Mouse (Mus musculus) midbrain, postnatal 0 days (tissue): ENCODE data around the gene Rab12. TPM values are rescaled to one million over a fixed set of nuclear protein-coding genes. Genes with fewer than 3 reads are reported as not detected.
A peak's percentile ranks its signal among the peaks of the same experiment; 100 is the strongest.

Experiments used
- ATAC-seq: fragments of 200-750 bp; cut with Nextera tagmentation; 2 replicates; pipeline ENCODE4 v1.8.0; 2017; ENCODE audit warnings: moderate number of reproducible peaks, mild to moderate bottlenecking, moderate TSS enrichment, moderate library complexity; ENCODE audit not compliant: low FRiP score
- DNase-seq: peaks from one replicate; pipeline ENCODE4 v3.0.0-alpha.2; 2015; ENCODE audit warnings: low spot score
- H3K27ac ChIP-seq: fragments of 300-500 bp; sonication (generic); 2 replicates; pipeline ENCODE4 v1.5.1; 2014; ENCODE audit warnings: low read depth, mild to moderate bottlenecking, low read length, mixed read lengths
- H3K27me3 ChIP-seq: fragments of 300-500 bp; sonication (generic); 2 replicates; pipeline ENCODE4 v1.6.1; 2014; ENCODE audit warnings: low read length, control low read depth, mixed read lengths; ENCODE audit not compliant: insufficient read depth
- H3K36me3 ChIP-seq: fragments of 300-500 bp; sonication (generic); 2 replicates; pipeline ENCODE4 v1.6.1; 2014; ENCODE audit warnings: low read length, control low read depth, mixed read lengths; ENCODE audit not compliant: insufficient read depth
- H3K4me1 ChIP-seq: fragments of 300-500 bp; sonication (generic); 2 replicates; pipeline ENCODE4 v1.6.1; 2014; ENCODE audit warnings: mild to moderate bottlenecking, control low read depth, antibody characterized with exemption, low read length, mixed read lengths; ENCODE audit not compliant: insufficient read depth
- H3K4me2 ChIP-seq: fragments of 300-500 bp; sonication (generic); 2 replicates; pipeline ENCODE4 v1.6.1; 2014; ENCODE audit warnings: low read depth, mild to moderate bottlenecking, low read length, mixed read lengths; ENCODE audit not compliant: poor library complexity, severe bottlenecking
- H3K4me3 ChIP-seq: fragments of 300-500 bp; sonication (generic); 2 replicates; pipeline ENCODE4 v1.5.1; 2014; ENCODE audit warnings: low read depth, mild to moderate bottlenecking, low read length, moderate library complexity
- H3K9ac ChIP-seq: fragments of 300-500 bp; sonication (generic); replicated peaks from 2 replicates; pipeline ENCODE4 v1.6.1; 2014; ENCODE audit warnings: mild to moderate bottlenecking, low read length, moderate library complexity, mixed read lengths; ENCODE audit not compliant: poor library complexity, severe bottlenecking
- H3K9me3 ChIP-seq: fragments of 300-500 bp; sonication (generic); 2 replicates; pipeline ENCODE4 v1.6.1; 2016; ENCODE audit warnings: low read length, control low read depth
- CTCF ChIP-seq: IDR thresholded peaks from 2 replicates; pipeline ENCODE4 v1.5.1; 2016; ENCODE audit warnings: antibody characterized with exemption, mild to moderate bottlenecking
- WGBS: fragments of 180-500 bp; shearing (Covaris S2); extraction: QIAGEN DNeasy Blood & Tissue Kit; methylation state at CpG from one replicate; pipeline ENCODE4 v1.1.7; 2014; 5-methylcytosine and 5-hydroxymethylcytosine counted together
- polyA plus RNA-seq: library from polyadenylated mRNA; unstranded; fragments of >200 nt; fragmentation: Nextera tagmentation; extraction: Ambion mirVana; gene quantifications from 2 replicates; pipeline ENCODE4 v1.2.1, GENCODE M21; 2015
- total RNA-seq: library from RNA; depleted of rRNA; stranded (reverse); fragments of >200 nt; gene quantifications from 2 replicates; pipeline ENCODE4 v1.2.3, GENCODE M21; 2014

Gene Rab12
- total and polyA plus RNA-seq, 2 experiments from 2014 or later: 95.3 to 102 TPM

- Histone ChIP-seq H3K4me2 (no peak overlapping the region), H3K36me3 (peaks cover 4% of the 10 kb centered on the region), H3K27me3 (no peaks in the 10 kb centered on the region), H3K9ac (no peak overlapping the region), H3K27ac (no peak overlapping the region), H3K4me3 (no peak overlapping the region), H3K4me1 (no peaks in the 10 kb centered on the region), H3K9me3 (no peaks in the 10 kb centered on the region)
- 38% methylated on average over 10 of the region's 10 CpGs for WGBS
- ATAC-seq (peak; percentile 41; the same call in 1 of the 2 replicates), DNase-seq (peak; percentile 78)
- TF ChIP-seq CTCF: peak; percentile 100
These were observed 29.4 kb downstream of the Rab12 start for GRCm38 (mm10) chr17:66490022-66490601.

- ATAC-seq (no peak), DNase-seq (no peak)
- Histone ChIP-seq H3K36me3 (no peaks in the 10 kb centered on the region), H3K27ac (no peak overlapping the region), H3K4me2 (no peak overlapping the region), H3K9ac (no peak overlapping the region), H3K4me3 (no peak overlapping the region), H3K4me1 (no peaks in the 10 kb centered on the region), H3K27me3 (no peaks in the 10 kb centered on the region), H3K9me3 (no peaks in the 10 kb centered on the region)
- 93% methylated on average over 6 of the region's 6 CpGs for WGBS
- TF ChIP-seq CTCF: no peak
These were observed 33.0 kb downstream of the Rab12 start for GRCm38 (mm10) chr17:66486576-66486975.

DNA sequence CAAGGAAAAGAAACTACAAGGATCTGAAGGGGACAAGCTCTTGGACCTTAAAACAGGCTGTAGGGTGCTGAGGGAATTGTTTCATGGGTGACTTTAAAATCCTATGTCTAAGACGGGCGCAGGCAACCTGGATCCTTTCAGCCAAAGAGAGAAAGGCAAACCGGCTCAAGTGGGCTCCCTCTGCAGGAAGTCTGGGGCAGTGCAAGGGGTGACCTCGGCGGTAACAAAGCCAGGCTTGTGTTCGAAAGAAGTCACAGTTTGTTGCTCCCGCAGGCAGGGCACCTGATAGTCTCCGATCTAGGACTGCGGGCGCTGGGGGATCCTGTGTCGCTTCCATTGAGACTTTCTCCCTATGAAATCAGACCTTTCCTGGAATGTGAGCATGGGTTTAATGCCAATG lies 33.8 kb downstream of the Rab12 start:
- Histone ChIP-seq H3K4me3 (no peak overlapping the region), H3K9ac (no peak overlapping the region), H3K36me3 (no peaks in the 10 kb centered on the region), H3K4me1 (no peaks in the 10 kb centered on the region), H3K27me3 (no peaks in the 10 kb centered on the region), H3K9me3 (no peaks in the 10 kb centered on the region), H3K27ac (no peak overlapping the region), H3K4me2 (no peak overlapping the region)
- peak; percentile 91 for TF ChIP-seq CTCF
- ATAC-seq (no peak), DNase-seq (peak; percentile 77)
- 7% methylated on average over 11 of the region's 11 CpGs for WGBS

DNA sequence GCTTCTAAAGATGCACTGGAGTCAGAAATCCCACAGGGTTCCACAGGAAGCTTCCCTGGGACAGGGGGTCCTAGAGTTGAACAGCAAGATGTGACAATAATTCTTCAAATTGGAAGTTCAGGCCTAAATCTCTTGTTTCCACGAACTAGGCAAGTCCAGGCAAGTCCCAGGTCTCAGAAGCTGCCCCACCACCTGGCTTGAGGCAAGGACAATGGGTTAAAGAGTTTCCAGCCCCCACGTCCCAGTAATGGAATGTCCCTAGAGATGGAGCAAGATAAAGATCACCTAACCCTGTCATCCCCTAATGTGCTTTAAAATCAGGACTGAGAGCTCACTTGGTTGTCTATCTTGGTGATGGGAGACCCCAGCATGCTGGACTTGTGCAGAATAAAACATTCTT lies 34.6 kb downstream of the Rab12 start:
- ATAC-seq: no peak
- Histone ChIP-seq H3K9me3 (no peaks in the 10 kb centered on the region), H3K4me1 (no peaks in the 10 kb centered on the region), H3K27ac (no peak overlapping the region), H3K4me3 (no peak overlapping the region), H3K27me3 (no peaks in the 10 kb centered on the region), H3K4me2 (no peak overlapping the region), H3K9ac (no peak overlapping the region), H3K36me3 (no peaks in the 10 kb centered on the region)
- no peak for DNase-seq
- TF ChIP-seq CTCF: no peak
- 56% methylated on average over 2 of the region's 2 CpGs for WGBS

DNA sequence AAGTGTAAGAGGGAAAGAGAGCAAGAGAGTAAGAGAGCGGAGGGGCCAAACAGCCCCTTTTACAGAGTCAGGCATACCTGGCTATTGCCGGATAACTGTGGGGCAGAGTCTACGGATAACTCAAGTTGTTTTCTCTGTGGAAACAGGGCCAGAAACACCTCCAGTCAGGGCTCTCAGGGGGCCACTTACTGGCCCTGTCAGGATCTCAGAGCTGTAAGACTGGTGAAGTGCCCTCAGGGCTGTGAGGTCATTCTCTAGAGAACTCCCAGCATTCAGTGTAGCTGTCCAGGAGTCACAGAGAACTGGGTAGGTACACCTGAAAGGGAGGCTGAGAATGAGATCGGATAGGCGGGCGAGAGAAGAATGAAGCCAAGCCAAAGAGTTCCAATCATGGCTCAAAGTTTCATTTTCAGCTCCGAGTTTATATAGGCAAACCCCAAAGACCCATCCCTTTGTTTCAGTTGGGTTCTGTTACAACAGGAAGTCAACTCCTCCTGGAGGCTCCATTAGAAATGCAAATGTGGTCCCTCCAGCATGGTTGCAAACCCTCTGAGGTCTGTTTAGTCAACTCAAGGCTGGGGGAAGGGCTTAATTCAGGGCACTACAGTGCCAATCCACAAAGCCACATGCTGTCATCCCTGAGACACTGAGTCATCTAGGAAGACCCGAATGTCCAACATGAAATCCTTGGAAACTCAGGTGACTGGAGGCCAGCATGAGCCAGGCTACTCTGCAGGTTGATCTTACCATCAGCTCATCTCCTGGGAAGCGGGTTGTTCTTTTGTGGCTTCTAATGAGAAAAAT lies 35.7 kb downstream of the Rab12 start:
- no peak overlapping the region for H3K27ac ChIP-seq
- DNase-seq (no peak), ATAC-seq (no peak)
- no peaks in the 10 kb centered on the region for H3K27me3 ChIP-seq
- H3K4me2 ChIP-seq: no peak overlapping the region
- TF ChIP-seq CTCF: no peak
- H3K4me3 ChIP-seq: no peak overlapping the region
- WGBS: 81% methylated on average over 9 of the region's 9 CpGs
- H3K36me3 ChIP-seq: no peaks in the 10 kb centered on the region
- H3K4me1 ChIP-seq: peaks cover 6% of the 10 kb centered on the region; the same call in 1 of the 2 replicates
- no peaks in the 10 kb centered on the region for H3K9me3 ChIP-seq
- no peak overlapping the region for H3K9ac ChIP-seq

GRCm38 (mm10) chr17:66481295-66481694 lies 38.2 kb downstream of the Rab12 start:
- TF ChIP-seq CTCF: no peak
- no peak overlapping the region for H3K4me3 ChIP-seq
- no peaks in the 10 kb centered on the region for H3K36me3 ChIP-seq
- peaks cover 6% of the 10 kb centered on the region; the same call in 1 of the 2 replicates for H3K4me1 ChIP-seq
- no peak overlapping the region for H3K4me2 ChIP-seq
- H3K9ac ChIP-seq: no peak overlapping the region
- H3K9me3 ChIP-seq: no peaks in the 10 kb centered on the region
- ATAC-seq (no peak), DNase-seq (no peak)
- H3K27me3 ChIP-seq: no peaks in the 10 kb centered on the region
- WGBS: 81% methylated on average over 4 of the region's 5 CpGs
- H3K27ac ChIP-seq: no peak overlapping the region
